Mouse (Mus musculus) limb, embryonic 11.5 days (tissue): Measurements from ENCODE around the gene Pcdh9. TPM values are rescaled to one million over a fixed set of nuclear protein-coding genes. Genes with fewer than 3 reads are reported as not detected.

Experiments used
- ATAC-seq: fragments of 200-750 bp; cut with Nextera tagmentation; 2 replicates; pipeline ENCODE4 v1.8.0; 2017; ENCODE audit warnings: low read depth; ENCODE audit not compliant: insufficient number of reproducible peaks, low FRiP score, low TSS enrichment
- DNase-seq: peaks from one replicate; pipeline ENCODE4 v3.0.0-alpha.2; 2015; ENCODE audit warnings: low spot score
- H3K27ac ChIP-seq: fragments of 300-500 bp; sonication (generic); replicated peaks from 2 replicates; pipeline ENCODE4 v1.5.1; 2014; ENCODE audit warnings: low read depth, mild to moderate bottlenecking, low read length
- H3K27me3 ChIP-seq: fragments of 300-500 bp; sonication (generic); 2 replicates; pipeline ENCODE4 v1.6.1; 2014; ENCODE audit warnings: mild to moderate bottlenecking, low read length, mixed read lengths; ENCODE audit not compliant: control insufficient read depth, insufficient read depth
- H3K36me3 ChIP-seq: fragments of 300-500 bp; sonication (generic); 2 replicates; pipeline ENCODE4 v1.6.1; 2014; ENCODE audit warnings: mild to moderate bottlenecking, low read length, moderate library complexity, mixed read lengths; ENCODE audit not compliant: control insufficient read depth, insufficient read depth
- H3K4me1 ChIP-seq: fragments of 300-500 bp; sonication (generic); 2 replicates; pipeline ENCODE4 v1.6.1; 2014; ENCODE audit warnings: low read length, mixed read lengths; ENCODE audit not compliant: control insufficient read depth, insufficient read depth
- H3K4me2 ChIP-seq: fragments of 300-500 bp; sonication (generic); 2 replicates; pipeline ENCODE4 v1.6.1; 2014; ENCODE audit warnings: low read depth, mild to moderate bottlenecking, moderate library complexity; ENCODE audit not compliant: severe bottlenecking
- H3K4me3 ChIP-seq: fragments of 300-500 bp; sonication (generic); 2 replicates; pipeline ENCODE4 v1.5.1; 2014; ENCODE audit warnings: low read depth, low read length
- H3K9ac ChIP-seq: fragments of 300-500 bp; sonication (generic); 2 replicates; pipeline ENCODE4 v1.6.1; 2014; ENCODE audit warnings: mild to moderate bottlenecking, low read length
- H3K9me3 ChIP-seq: fragments of 300-500 bp; sonication (generic); 2 replicates; pipeline ENCODE4 v1.6.1; 2016; ENCODE audit warnings: low read length; ENCODE audit not compliant: control insufficient read depth
- WGBS: fragments of 180-500 bp; shearing (Covaris S2); extraction: QIAGEN DNeasy Blood & Tissue Kit; methylation state at CpG from one replicate; pipeline ENCODE4 v1.1.7; 2014; 5-methylcytosine and 5-hydroxymethylcytosine counted together
- polyA plus RNA-seq: library from polyadenylated mRNA; unstranded; fragments of >200 nt; fragmentation: Nextera tagmentation; extraction: Ambion mirVana; gene quantifications from 2 replicates; pipeline ENCODE4 v1.2.1, GENCODE M21; 2014

The Pcdh9 gene
- polyA plus RNA-seq, 1 experiment from 2014 or later, result 17.2 TPM

GRCm38 (mm10) chr14:93684641-93685040, 205.8 kb downstream of the Pcdh9 start:
- 78% methylated on average over 1 of the region's 1 CpGs for WGBS
- H3K27ac ChIP-seq, result no peak overlapping the region
- H3K27me3 ChIP-seq, result no peaks in the 10 kb centered on the region
- no peak overlapping the region for H3K9ac ChIP-seq
- H3K4me2 ChIP-seq, result no peak overlapping the region
- no peak for DNase-seq
- no peaks in the 10 kb centered on the region for H3K4me1 ChIP-seq
- H3K36me3 ChIP-seq, result no peaks in the 10 kb centered on the region
- H3K4me3 ChIP-seq, result no peak overlapping the region
- ATAC-seq, result no peak
- no peaks in the 10 kb centered on the region for H3K9me3 ChIP-seq

DNA sequence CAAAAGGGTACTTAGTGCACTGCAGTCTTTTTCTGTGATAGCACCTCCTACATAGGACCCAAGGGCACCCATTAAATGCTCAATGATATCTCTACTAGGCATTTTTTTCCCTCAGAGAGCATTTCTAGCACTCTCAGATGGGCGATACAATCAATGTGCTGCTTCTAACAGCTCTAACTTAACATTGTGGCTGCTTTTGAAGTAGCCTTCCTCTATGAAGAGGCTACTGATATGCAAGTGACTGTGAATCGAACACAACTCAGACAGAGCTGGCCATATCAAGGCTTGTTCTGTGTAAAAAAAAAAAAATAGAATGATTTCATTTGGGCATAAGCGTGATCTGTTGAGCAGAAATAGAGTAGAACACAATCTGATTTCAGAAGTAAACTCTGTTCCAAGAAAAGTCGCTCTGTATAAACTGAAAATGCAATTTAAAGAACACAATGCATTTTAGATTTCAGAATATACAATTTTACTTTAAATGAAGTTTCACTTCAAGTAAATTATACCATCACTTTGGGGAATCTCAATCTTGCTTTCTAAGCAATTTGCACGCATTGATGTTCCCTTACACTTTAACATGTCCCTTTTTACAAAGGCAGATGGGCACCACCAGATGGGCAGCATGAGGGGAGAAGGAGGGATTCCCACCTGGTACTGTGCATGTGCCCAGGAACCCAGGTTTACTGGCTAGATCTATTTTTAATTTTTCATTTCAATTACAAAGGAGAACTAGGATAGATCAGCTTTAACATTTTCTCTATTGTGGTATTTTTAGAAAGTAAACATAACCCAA, 215.0 kb downstream of the Pcdh9 start:
- no peak for DNase-seq
- Histone ChIP-seq H3K27ac (no peak overlapping the region), H3K27me3 (no peaks in the 10 kb centered on the region), H3K4me3 (no peak overlapping the region), H3K36me3 (no peaks in the 10 kb centered on the region), H3K4me2 (no peak overlapping the region), H3K9me3 (no peaks in the 10 kb centered on the region), H3K9ac (no peak overlapping the region), H3K4me1 (no peaks in the 10 kb centered on the region)
- 86% methylated on average over 5 of the region's 5 CpGs for WGBS
- ATAC-seq, result no peak

DNA sequence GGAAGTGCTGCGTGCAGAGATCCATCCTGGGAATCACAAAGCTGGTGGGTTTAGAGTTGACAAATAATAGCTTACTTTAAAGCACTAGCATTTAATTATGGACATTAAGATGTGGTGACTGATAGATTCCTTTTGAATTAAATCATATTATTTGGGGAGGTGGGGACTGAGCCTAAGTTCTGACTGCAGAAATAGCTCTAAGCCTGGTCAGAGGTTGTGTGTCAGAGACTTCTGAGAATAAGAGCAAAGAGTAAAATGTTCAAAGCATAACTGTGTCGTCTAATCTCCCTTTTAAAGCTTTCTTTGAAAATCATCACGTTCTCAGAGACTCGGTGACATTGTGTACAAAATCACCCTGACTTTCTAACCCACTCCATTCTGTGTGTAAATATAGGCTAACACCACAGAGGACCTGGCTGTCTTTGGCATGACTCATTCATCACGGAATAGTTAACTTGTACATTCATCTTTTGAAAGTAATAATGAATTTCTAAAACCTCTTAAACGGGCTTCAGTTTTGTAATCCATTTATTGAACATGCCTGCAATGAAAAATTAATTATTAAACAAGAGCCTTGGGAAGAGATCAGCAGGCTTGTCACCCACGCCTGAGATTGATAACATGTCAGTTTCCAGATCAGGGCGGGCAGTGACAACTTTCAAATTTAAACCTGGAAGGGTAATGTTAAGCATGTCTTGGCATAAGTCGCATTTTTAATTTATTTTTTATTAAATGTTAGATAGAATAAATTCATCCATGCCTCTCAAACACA, 236.3 kb downstream of the Pcdh9 start:
- no peaks in the 10 kb centered on the region for H3K4me1 ChIP-seq
- DNase-seq (no peak), ATAC-seq (no peak)
- no peaks in the 10 kb centered on the region for H3K36me3 ChIP-seq
- H3K27me3 ChIP-seq, result no peaks in the 10 kb centered on the region
- no peaks in the 10 kb centered on the region for H3K9me3 ChIP-seq
- no peak overlapping the region for H3K9ac ChIP-seq
- WGBS, result 81% methylated on average over 9 of the region's 9 CpGs
- no peak overlapping the region for H3K27ac ChIP-seq
- no peak overlapping the region for H3K4me3 ChIP-seq
- H3K4me2 ChIP-seq, result no peak overlapping the region

DNA sequence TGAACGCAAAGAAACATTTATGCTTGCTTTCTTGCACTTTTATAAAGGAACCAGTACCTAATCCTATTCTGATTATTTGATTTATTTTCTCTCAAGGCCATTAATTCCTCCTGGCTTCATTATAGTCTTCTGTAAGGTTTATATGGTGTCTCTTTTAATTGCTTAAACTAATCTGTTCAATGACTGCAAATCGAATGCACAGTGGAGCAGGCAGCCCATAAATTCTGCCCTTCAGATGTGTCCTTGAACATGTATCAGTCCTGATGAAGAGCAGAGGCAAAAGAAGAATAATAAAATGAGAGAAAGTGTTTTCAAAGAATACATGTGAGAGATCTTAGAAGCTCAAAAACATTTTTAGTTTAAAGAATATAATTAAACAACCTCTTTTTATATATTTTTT, 263.2 kb downstream of the Pcdh9 start:
- WGBS, result 71% methylated on average over 2 of the region's 2 CpGs
- Histone ChIP-seq H3K27me3 (no peaks in the 10 kb centered on the region), H3K9ac (no peak overlapping the region), H3K4me2 (no peak overlapping the region), H3K36me3 (no peaks in the 10 kb centered on the region), H3K9me3 (no peaks in the 10 kb centered on the region), H3K27ac (no peak overlapping the region), H3K4me3 (no peak overlapping the region), H3K4me1 (no peaks in the 10 kb centered on the region)
- DNase-seq (no peak), ATAC-seq (no peak)

DNA sequence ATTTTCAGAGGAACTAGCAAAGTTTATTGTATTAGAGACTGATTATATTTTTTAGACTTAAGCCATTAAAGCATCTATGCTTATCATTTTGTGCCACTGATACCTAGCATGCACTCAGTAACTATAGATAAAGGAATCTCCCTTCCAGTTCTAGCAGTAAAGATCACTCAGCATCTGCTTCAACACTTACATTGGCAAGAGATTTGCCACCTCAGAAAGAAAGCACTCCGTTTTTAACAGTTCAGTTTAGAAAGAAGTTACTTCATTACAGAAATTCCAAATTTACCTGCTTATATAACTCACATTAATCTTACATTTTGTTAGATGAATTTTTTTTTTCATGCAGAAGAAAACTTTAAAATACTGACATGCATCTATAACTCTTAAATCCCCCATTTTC, 266.3 kb downstream of the Pcdh9 start:
- DNase-seq, result no peak
- no peaks in the 10 kb centered on the region for H3K27me3 ChIP-seq
- no peaks in the 10 kb centered on the region for H3K36me3 ChIP-seq
- H3K4me1 ChIP-seq, result no peaks in the 10 kb centered on the region
- no peak overlapping the region for H3K9ac ChIP-seq
- H3K9me3 ChIP-seq, result no peaks in the 10 kb centered on the region
- no peak overlapping the region for H3K4me2 ChIP-seq
- no peak overlapping the region for H3K27ac ChIP-seq
- WGBS, result 70% methylated on average over 1 of the region's 1 CpGs
- ATAC-seq, result no peak
- H3K4me3 ChIP-seq, result no peak overlapping the region

- no peaks in the 10 kb centered on the region for H3K27me3 ChIP-seq
- H3K4me1 ChIP-seq, result no peaks in the 10 kb centered on the region
- no peak for ATAC-seq
- no peaks in the 10 kb centered on the region for H3K9me3 ChIP-seq
- no peak overlapping the region for H3K4me3 ChIP-seq
- H3K36me3 ChIP-seq, result no peaks in the 10 kb centered on the region
- H3K9ac ChIP-seq, result no peak overlapping the region
- no peak overlapping the region for H3K4me2 ChIP-seq
- 79% methylated on average over 9 of the region's 9 CpGs for WGBS
- no peak overlapping the region for H3K27ac ChIP-seq
- no peak for DNase-seq
Observed at GRCm38 (mm10) chr14:93621211-93621610, 269.3 kb downstream of the Pcdh9 start.

GRCm38 (mm10) chr14:93607546-93607945, 282.9 kb downstream of the Pcdh9 start:
- no peak overlapping the region for H3K4me2 ChIP-seq
- DNase-seq, result no peak
- H3K4me3 ChIP-seq, result no peak overlapping the region
- no peaks in the 10 kb centered on the region for H3K9me3 ChIP-seq
- no peaks in the 10 kb centered on the region for H3K4me1 ChIP-seq
- H3K36me3 ChIP-seq, result no peaks in the 10 kb centered on the region
- H3K27me3 ChIP-seq, result no peaks in the 10 kb centered on the region
- no peak overlapping the region for H3K27ac ChIP-seq
- no peak for ATAC-seq
- WGBS, result 93% methylated on average over 3 of the region's 3 CpGs
- no peak overlapping the region for H3K9ac ChIP-seq

DNA sequence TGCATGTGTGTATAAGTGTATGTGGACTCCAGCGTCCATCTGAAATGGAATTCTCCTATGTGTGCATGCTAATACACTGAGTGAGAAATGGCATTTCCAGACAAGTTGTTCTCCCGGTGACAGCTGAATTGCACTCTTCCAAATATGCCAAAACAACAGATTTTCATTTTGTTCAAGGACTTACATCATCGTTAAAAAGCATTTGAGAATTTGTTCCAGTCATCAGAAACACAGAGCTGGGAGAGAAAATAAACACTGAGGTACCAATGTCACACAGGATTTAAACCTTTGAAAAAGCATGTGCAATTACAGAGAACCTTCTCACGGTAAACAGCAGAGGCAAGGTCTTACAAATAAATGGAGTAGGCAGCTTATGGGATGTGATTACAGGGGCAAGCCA, 290.5 kb downstream of the Pcdh9 start:
- Histone ChIP-seq H3K27ac (no peak overlapping the region), H3K4me2 (no peak overlapping the region), H3K4me1 (no peaks in the 10 kb centered on the region), H3K4me3 (no peak overlapping the region), H3K9ac (no peak overlapping the region), H3K9me3 (no peaks in the 10 kb centered on the region), H3K36me3 (no peaks in the 10 kb centered on the region), H3K27me3 (no peaks in the 10 kb centered on the region)
- DNase-seq, result no peak
- ATAC-seq, result no peak
- 82% methylated on average over 4 of the region's 4 CpGs for WGBS
